Mouse (Mus musculus): ENCODE data around the gene Slc30a9.

The Slc30a9 gene

DNA sequence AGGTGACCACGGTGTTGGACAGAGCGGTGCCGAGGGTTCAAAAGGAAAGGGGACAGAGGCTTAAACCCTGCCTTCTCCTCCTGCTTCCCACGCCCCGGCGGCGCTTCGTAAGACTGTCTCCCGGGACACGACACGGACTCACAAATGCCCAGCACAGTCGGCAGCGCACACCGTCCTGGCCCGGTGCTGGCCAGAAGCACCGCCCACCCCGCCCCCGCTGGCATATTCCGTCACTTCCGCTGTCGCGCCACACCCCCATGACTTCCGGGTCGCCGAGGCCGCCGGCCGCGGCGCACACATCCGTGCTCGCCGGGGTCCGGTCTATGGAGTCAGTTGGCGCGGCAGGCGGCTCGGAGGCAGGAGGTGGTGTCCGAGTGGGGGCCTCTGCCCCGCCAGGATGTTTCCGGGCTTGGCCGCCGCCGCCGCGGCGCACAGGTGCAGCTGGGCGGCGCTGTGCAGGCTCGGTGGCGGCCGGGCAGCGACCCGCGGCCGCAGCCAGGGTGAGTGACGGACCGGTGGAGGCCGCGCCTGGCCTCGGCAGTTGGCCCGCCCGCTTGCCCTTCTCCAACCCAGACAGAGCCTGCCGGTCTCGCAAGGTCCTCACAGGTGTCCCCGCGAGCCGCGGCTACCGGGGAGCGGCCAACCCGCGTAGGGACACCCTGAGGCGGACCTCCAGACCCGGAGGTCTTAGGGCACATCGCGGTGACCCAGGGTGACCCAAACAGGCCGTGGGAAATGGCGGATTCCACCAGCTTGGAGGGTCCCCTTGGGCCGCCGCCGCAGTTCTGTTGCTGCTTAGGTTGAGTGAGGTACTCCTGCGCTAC is at the start of gene Slc30a9:
Slc30a9 (plus strand) TSS at position 258 of the 824 bp plus-strand sequence.
- peak; percentile 95 to 96 for DNase-seq

GRCm38 (mm10) chr5:67258473-67258872 is 48.3 kb upstream of the Slc30a9 start:
- DNase-seq, result no peak

DNA sequence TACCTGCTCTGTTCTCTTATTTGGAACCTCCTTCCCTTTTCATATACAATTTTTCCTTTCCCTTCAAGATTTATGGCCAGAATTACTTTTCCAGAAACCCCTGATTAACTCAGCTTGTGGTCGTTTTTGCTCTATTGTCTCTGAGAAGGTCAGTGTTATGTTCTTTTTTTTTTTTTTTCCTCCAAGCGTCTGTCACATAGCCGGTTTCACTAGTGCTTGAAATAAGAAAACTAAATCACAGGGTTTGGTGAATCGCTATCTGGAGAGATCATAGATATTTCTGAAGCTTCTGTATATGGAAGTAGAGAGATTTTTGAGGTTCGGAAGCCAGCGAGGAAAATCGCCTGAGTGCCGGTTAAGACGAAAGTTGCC is 46.6 kb upstream of the Slc30a9 start:
- DNase-seq, result no peak

DNA sequence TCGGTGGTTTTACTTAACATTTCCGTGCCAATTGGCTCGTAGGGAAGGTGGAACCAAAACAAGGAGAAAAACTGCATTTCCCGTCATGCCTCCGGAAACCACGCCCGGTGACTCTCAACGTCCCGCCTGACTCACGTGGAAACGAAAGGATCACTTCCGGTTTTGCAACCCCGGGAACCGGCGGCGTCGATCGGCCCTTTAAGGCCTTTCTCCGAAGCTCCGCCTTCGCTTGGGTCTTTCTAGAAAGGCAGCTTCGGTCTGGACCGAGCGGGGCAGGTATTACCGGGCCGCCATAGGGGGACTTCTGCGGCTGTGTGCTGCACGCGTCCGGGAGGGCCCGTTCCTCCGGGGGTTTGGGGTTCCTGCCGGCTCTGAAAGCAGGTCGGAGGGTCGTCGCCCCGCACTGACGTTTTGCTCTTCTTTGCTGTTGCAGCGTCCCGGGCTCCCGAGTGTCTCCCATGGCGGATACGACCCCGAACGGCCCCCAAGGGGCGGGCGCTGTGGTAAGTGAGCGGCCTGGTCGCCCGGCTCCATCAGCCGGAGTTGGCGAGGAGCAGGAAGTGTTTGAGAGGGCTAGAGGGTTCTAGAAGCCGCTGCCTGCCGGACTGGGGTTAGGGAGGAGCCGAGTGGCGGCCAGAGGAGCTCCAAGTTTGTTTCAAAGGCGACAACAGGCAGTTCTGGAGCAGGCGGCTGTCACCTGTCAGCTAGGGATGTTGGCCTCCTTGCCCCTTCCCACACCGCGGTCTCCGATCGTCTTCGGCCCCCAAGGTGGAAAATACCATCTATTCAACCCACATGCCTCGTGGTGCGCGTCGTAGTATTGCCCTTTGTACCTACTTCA is 46.0 kb upstream of the Slc30a9 start, which contains the start of gene Tmem33:
Tmem33 (plus strand) TSS at position 35 of the 841 bp plus-strand sequence.
- peak; percentile 88 to 91 for DNase-seq

- no peak for DNase-seq
Observed at GRCm38 (mm10) chr5:67262964-67263363, 43.8 kb upstream of the Slc30a9 start.

DNA sequence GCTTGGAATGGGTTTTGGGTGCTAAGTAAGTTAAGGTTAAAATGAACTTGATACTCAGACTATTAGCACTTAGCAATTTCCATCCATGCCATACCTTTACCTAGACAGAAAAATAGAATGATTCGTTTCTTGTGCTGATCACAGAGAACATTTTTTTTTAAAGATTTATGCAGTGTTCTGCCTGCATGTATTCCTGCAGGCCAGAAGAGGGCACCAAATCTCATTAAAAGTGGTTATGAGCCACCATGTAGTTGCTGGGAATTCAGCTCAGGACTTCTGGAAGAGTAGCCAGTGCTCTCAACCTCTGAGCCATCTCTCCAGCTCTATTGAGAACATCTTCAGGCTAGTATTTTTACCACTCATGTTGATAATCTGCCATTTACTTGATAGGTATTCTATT is 40.6 kb upstream of the Slc30a9 start:
- DNase-seq, result no peak

DNA sequence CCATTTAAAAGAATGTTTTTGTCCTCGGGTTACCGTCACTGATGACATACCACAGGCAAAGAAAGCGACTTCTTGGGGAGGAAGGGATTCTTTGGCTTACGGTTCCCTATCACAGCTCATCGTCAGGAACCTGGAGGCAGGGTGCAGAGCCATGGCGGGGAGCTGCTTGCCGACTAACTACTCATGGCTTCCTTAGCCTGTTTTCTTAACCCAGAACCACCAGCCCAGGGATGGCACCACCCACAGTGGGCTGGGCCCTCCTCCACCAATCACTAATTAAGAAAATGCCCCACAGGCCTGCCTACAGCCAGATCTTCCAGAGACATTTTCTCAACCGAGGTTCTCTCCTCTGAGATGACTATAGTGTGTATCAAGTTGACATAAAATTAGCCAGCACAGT is 37.4 kb upstream of the Slc30a9 start:
- DNase-seq, result no peak

DNA sequence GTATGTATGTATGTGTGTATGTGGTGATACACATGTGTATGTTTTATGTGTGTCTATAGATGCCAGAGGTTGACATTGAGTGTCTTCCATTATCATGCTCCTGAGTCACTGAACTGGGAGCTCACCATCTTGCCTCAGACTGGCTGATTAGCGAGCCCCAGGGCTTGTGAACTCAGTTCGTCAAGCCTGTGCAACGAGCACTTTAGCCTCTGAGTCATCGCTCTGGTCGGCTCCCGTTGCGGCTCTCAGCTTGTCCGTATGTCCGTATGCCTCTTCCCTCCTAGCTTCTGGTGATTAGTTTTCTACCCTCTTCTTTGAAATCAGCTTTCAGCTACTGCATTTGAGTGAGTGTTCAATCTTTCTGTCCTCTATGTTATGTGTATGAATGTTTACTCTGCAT is 27.3 kb upstream of the Slc30a9 start:
- no peak for DNase-seq

- DNase-seq, result no peak
Observed at GRCm38 (mm10) chr5:67279840-67280239, 26.9 kb upstream of the Slc30a9 start.

- DNase-seq, result no peak
Observed at GRCm38 (mm10) chr5:67280400-67280799, 26.4 kb upstream of the Slc30a9 start.

DNA sequence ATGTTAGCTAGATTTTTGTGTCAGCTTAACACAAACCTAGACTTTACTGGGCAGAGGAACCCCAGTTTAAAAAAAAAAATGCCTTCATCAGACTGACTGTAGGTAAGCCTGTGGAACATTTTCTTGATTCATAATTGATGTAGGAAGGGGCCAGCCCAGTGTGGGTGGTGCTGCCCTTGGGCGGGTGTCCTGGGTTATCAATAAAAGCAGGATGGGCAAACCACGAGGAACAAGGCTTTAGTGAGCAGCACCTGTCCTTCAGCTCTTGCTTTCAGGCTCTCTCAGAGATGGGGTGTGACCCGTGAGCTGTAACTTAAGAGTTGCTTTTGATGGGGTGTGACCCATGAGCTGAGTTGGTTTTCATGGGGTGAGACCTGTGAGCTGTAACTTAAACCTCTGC is 11.7 kb upstream of the Slc30a9 start:
- DNase-seq, result no peak

GRCm38 (mm10) chr5:67295682-67296081 is 11.1 kb upstream of the Slc30a9 start:
- no peak for DNase-seq

DNA sequence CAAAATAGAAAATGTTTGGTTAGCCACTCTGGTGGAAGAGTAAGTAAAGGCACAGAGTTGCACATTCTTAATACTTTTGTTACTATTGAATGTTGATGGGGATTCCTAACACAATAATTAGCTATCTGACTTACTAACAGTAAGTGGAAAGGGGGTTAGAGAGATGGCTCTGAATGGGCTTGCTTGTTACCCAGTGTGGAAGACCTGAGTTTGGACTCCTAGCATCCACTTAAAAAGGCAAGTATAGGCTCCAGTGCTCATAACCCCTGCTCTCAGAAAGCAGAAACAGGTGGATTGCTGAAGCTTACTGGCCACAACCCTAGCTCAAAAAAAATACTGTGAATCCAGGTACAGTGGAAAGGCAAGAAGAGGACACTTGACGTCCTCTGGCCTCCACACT is 10.6 kb upstream of the Slc30a9 start:
- no peak for DNase-seq

DNA sequence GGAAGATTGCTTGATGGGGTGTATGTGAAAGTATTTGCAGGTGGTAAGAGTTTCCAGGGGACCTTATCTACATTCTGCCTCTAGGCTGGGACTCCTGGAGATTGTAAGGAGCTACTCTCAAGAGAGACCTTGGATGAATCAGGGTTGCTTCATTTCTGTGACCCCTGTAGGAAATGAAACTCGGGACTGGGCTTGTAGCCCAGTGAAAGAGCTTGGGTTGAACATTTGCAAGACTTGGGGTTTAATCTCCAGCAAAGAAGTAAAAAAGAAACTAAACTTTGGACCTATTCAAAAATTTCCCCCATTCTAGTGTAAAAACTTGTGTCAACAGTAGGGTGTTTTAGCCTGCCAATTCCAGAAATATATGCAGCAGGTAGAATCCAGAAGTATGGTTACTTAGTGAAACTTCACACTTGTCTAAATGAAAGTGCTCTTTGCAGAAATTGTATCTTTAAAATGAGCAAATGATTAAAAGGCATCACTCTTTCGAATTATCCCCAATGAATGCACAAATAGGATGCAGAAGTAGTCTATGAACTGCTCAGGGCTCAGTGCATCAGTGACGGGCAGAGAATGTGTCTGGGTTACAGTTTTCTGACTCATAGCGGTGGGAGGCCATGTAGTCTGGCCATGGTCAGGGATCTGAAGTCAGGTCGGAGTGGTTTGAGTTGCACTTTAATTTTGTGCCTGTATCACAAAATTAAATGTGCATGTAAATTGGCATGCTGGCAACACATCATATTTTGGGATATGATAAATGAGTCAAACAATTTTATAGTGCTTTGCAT is 9.5 kb upstream of the Slc30a9 start:
- no peak for DNase-seq

- DNase-seq, result no peak
Observed at GRCm38 (mm10) chr5:67299847-67300412, 6.8 kb upstream of the Slc30a9 start.

DNA sequence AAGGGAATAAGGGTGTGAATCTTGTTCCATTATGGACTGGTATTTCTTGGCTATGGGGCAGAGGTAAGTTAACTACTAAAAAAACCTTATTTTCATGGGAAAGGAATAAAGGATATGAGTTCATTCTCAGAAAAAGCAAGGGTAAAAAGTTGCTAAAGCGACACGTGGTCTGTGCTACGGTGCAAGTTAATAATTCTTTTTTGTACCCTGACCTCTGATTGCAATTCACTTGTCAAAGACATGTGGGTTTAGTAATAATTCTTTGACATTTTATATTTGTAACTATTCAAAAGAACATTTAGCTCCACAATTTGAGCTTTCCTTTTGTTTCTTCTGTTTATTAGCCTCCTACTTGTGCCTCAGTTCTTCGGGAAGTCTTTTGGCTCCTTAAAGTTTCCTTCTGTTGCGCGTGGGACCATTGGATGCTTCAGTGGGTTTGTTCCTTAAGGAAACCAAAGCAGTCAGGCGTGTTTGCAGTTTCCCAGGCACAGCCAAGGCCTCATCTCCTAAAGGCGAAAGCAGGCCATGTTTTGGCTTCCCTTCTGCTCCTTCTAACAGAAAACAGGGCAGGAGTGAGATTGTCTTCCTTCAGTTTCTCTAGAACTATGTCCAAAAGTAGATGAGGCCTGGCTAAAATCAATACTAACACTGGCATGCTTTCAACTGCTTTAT is 5.7 kb upstream of the Slc30a9 start:
- DNase-seq, result no peak

GRCm38 (mm10) chr5:67301722-67302331 is 4.9 kb upstream of the Slc30a9 start:
- no peak for DNase-seq

DNA sequence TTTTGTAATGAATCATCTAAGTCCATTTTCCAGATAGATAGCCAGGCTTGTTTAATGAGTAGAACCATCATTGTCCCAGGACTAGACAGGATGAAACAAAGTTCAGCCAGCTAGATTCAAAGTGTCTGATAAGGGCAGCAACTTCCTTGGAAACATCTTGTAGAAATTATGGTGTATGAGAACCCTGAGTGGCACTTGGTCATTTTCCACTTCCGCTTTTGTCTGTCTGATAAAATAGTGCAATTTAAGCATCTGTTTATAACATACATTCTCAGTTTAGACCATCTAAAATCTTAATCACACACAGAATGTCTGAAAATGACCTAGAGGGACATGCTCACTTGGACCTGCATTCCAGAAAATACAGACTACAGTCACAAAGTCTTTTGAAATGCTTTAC is 2.9 kb upstream of the Slc30a9 start:
- DNase-seq, result no peak

- no peak for DNase-seq
Observed at GRCm38 (mm10) chr5:67307659-67308222, 986 bp downstream of the Slc30a9 start.

DNA sequence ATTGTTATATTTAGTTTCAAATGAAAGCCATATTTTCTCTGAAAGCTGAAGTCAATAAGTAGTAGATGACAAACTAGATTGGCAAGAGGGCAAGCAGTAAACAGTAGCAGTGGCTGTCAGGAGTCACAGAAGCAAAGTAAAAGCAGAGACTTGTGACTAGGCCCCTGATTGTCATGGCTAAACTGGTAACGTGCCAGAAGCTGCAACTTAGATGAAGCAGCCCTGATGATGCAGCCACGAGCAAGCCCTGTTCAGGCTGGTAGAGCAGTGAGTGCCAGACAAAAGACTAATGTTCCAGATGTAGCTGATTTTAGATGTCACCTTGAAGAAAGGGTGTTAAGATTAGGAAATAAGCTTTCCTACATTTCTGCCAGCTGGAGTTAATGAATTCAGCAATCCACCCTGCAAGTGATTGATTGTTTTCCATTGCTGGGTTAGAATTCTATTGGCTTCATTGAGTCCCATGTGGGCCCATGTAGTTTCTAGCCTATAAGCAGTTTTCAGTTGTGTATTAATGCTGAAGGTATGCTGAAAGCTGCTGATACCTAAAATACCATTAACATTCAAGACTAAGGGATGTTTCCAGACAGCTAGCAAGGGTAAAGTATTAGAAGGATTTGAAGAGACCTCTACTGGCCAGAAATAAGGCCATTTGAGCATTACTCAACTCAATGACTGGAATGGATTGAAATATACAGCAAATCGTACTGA is 5.2 kb downstream of the Slc30a9 start:
- DNase-seq, result no peak

DNA sequence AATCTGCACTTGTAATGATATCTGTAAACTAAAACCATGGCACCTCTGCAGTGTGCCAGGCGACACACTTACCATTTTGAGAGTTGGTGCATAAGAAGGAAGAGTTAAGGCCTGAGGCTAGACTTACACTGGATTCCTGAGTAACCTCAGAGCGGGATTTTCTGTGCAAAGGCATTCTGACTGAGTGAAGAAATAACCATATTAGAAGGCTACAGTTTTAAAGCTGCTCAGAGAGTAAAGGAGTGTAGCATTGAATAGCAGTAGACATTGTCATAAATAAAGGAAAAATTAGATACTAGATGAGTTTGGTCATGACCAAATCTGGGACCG is 5.7 kb downstream of the Slc30a9 start:
- no peak for DNase-seq

Data from cerebellum, postnatal 36 days (tissue).